In genomic region chr10:111422649-111423048, GRCm38 (mm10) we compare ENCODE assay signal across 8 mouse cellular contexts. TPM values are rescaled to one million over a fixed set of nuclear protein-coding genes. Genes with fewer than 3 reads are reported as not detected.
DNase-seq lines count a peak whose midpoint lies in the region; ATAC-seq lines count a peak whose summit lies in the region.

No protein-coding gene starts in this region.

- H3K4me2 ChIP-seq in forebrain, embryonic 12.5 days = peak overlapping the region; percentile 38

- no peaks in the 10 kb centered on the region for H3K9me3 ChIP-seq in forebrain, embryonic 12.5 days
- H3K9me3 ChIP-seq in hindbrain, embryonic 10.5 days = no peaks in the 10 kb centered on the region

- H3K27me3 ChIP-seq in forebrain, embryonic 12.5 days = no peaks in the 10 kb centered on the region; the same call in 1 of the 2 replicates
- peaks cover 10% of the 10 kb centered on the region; the same call in 1 of the 2 replicates for H3K27me3 ChIP-seq in hindbrain, embryonic 10.5 days (ENCODE audit: insufficient read depth, poor library complexity, severe bottlenecking)

- WGBS in forebrain, embryonic 12.5 days = 43% methylated on average over 11 of the region's 11 CpGs
- 31% methylated on average over 11 of the region's 11 CpGs for WGBS in hindbrain, embryonic 10.5 days

- no peak overlapping the region for H3K9ac ChIP-seq in forebrain, embryonic 12.5 days

- peaks cover 29% of the 10 kb centered on the region for H3K4me1 ChIP-seq in forebrain, embryonic 12.5 days
- peaks cover 34% of the 10 kb centered on the region for H3K4me1 ChIP-seq in hindbrain, embryonic 10.5 days (replicated peaks)

- no peak overlapping the region for H3K27ac ChIP-seq in forebrain, embryonic 12.5 days
- peak overlapping the region; percentile 79 for H3K27ac ChIP-seq in hindbrain, embryonic 10.5 days

- no peak for ATAC-seq in forebrain, embryonic 12.5 days (ENCODE audit: low FRiP score)

- peak; percentile 13 for DNase-seq in retina, embryonic 14.5 days (ENCODE audit: low spot score)
- DNase-seq in retina, postnatal 1 day = no peak
- DNase-seq in hindbrain, embryonic 10.5 days (ENCODE audit: low spot score) = no peak
- DNase-seq in layer of hippocampus, postnatal 36 days = peak; percentile 9 to 14
- DNase-seq in lung, postnatal 25 days (ENCODE audit: low spot score) = peak; percentile 42
- peak; percentile 55 to 83 for DNase-seq in right cerebral cortex, postnatal 36 days (ENCODE audit: low spot score in 2 of 2)
- no peak for DNase-seq in cerebellum, postnatal 4 days (ENCODE audit: low spot score in 2 of 2)

- no peaks in the 10 kb centered on the region for H3K36me3 ChIP-seq in forebrain, embryonic 12.5 days (replicated peaks)
- no peaks in the 10 kb centered on the region for H3K36me3 ChIP-seq in hindbrain, embryonic 10.5 days

- H3K4me3 ChIP-seq in forebrain, embryonic 12.5 days (replicated peaks) = no peak overlapping the region
- peak overlapping the region; percentile 26 for H3K4me3 ChIP-seq in hindbrain, embryonic 10.5 days

RNA-seq across cellular contexts. Expression of gene Nap1l1, which starts 50.4 kb away (rescaled TPM):
- polyA plus RNA-seq in forebrain, embryonic 12.5 days (2016; fragmentation: Nextera tagmentation; extraction: Ambion mirVana) = 348 and 361 TPM in 2 replicates
- polyA plus RNA-seq in hindbrain, embryonic 10.5 days (2016; fragmentation: Nextera tagmentation; extraction: Ambion mirVana) = 256 and 361 TPM in 2 replicates
- total RNA-seq in layer of hippocampus, postnatal 36 days (2021) = 100 to 1,000 TPM; 156 to 179 TPM

Comparison
In these comparisons a context has a peak if more than half of its experiments do, and no peak if none do; other contexts are left out.
1. DNase-seq: peak in retina, embryonic 14.5 days (single experiment), layer of hippocampus, postnatal 36 days (2 of 2), lung, postnatal 25 days (single experiment) and right cerebral cortex, postnatal 36 days (2 of 2); none in retina, postnatal 1 day (single experiment), hindbrain, embryonic 10.5 days (single experiment) and cerebellum, postnatal 4 days (0 of 2).